Mouse (Mus musculus) adrenal gland, adult 18-20 months (tissue): ENCODE results near the gene Baz1a. TPM values are rescaled to one million over a fixed set of nuclear protein-coding genes. Genes with fewer than 3 reads are reported as not detected.
"Not testable (repeated sequence)": the region's sequence is repeated elsewhere in the genome, so short reads cannot be mapped to it uniquely, and the experiment has no call there.

ENCODE experiments used
- DNase-seq, 2 experiments: peaks; one replicate each; pipeline ENCODE4 v3.0.0; 2021 to 2022; ENCODE audit warnings: low spot score in 2 of 2
- total RNA-seq, 2 experiments: library from RNA; stranded (reverse); gene quantifications; 1 replicate in 1 of 2; 2 replicates in 1 of 2; pipeline ENCODE4 v1.2.3; 2021

The Baz1a gene
- total RNA-seq, 2 experiments from 2014 or later, result 22.8 to 23.0 TPM

DNA sequence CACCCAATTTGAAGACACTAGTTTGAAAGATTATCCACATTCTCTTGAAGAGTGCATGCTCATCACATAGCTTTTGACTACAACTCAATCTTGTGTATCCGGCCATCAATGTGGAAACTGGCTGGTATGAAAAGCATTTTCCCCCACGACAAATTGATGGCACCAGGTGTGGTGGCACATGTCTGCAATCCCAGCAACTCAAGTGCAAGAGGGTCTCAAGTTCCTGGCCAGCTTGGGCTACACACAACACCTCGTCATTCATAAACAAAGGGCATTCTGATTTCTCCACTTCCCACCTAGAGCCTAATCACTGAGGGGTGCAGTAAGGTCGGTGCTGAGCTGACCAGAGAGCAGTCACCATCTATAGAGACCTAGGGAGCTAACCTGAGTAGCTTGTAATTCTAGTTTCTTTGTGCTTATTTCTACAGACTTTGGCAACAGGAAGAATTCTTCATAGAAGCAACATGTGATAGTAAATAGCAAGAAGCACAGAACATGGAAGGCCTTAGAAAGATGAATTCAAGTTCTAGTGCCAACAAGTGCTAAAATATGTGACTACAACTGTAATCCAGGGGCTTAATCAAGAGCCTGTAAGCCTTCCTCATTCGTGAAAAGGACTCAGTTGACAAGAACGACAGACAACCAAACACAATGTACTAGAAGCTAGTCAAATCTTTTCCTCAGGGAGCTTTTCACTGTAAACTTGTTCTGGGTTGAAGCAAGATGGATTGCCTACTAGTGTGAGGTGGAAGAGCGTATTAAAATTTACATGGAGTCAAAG, 31.0 kb downstream of the Baz1a start:
- DNase-seq, result no peak

DNA sequence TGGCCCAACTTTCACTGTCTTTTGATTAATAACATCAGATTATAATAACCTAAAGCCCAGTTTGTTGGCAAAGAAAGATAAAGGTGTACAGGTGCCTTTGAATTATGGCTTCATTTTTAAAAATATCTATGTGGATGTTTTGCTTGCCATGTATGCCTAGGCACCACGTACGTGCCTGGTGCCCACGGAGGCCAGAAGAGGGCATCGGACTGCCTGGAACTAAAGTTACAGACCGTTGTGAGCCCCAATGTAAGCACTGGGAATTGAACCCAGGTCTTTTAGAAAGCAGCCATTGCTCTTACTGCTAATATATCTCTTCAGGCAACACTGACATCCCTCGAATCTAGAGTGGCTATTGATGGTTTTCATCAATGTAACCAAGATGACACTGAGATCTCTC, 32.2 kb downstream of the Baz1a start:
- no peak for DNase-seq

DNA sequence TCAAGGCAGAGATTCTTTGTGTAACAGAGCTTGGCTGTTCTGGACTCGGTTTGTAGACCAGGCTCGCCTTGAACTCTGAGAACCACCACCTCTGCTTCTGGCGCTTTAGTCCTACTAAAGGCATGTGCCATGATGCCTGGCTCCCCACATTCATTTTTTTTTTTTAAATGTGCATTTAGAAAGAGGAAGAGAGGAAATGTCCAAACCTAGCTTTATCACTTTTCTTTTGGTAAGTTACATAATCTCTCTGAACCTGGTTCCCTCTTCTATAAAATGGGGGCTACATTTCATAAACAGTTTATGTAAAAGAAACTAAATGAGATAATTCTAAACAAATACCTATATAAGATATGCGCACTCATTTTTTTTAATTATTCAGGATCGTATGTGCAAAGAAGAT, 33.2 kb downstream of the Baz1a start:
- DNase-seq, result no peak

DNA sequence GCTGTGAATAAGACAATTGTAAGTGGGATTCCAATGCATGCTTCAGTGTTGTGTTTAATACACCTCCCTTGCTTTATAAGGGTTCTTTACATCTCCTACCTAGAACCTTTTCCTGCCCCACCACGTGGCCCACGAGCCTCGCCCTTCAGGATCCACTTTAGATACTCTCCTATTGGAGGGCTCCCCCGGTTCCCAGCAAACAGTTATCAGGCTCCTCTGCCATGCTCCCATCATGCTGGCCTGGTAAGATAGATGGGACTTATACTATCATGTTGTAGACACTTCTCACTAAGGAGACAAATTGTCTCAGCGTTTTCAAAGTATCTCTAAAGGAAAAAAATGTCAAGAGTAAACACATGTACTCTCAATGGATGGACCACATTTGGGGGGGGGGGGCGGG, 33.6 kb downstream of the Baz1a start:
- no peak for DNase-seq

DNA sequence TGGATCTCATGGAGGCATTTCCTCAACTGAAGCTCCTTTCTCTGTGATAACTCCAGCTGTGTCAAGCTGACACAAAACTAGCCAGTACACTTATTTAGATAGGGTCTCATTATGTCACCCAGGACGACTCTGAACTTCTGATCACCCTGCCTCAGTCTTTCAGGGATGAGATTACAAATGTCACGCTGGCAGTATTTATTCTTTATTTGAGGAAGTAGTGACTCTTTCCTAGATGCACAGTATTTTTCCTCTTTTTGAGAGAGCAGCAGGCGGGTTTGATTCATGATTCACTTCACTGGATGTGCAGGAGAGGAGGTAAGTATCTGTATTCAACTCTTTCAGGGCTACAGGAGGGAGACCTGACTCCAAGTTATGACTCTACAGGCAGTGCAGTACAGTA, 45.1 kb downstream of the Baz1a start:
- DNase-seq, result no peak

DNA sequence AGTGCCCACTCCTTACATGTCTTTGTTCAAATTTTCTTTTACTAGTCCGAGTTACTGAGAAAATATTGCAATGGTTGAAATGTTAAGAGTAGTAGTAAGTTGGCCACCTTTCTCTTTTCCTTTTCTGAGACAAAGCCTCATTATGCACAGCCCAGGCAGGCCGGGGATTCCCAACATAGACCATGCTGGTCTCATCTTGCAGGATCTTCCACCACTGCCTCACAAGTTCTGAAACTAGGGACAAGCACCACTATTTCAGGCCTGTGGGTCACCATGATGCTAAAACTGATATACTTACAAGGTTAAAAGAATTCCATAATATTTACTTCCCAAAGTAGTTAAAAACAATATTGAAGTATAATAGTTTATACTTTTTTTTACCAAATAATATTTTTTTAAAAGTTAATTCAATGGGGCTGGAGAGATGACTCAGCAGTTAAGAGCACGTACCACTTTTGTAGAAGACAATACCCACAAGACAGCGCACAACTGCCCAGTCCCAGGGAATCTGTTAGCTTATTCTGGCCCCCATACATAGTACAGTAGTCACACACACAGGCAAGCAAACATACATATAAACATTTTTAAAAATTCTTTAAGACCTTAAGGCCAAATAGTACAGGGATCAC, 48.5 kb downstream of the Baz1a start:
- no peak for DNase-seq

DNA sequence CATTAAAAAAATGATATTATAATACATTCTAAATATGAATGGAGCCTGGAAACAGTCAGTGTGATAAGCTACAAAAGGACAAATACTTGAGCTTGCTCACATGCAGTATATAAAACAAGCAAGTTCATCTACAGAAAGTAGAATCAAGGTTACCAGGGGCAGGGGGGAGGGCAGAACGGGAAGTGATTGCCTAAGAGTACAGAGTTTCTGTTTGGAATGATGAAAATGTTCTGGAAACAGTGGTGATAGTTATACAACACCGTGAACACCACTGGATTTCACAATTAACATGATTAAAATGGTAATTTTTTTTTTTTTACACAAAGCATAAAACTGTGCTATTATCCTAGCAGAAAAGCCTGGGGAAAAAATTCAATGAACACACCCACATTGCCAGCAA, 54.6 kb downstream of the Baz1a start:
- DNase-seq, result no peak

DNA sequence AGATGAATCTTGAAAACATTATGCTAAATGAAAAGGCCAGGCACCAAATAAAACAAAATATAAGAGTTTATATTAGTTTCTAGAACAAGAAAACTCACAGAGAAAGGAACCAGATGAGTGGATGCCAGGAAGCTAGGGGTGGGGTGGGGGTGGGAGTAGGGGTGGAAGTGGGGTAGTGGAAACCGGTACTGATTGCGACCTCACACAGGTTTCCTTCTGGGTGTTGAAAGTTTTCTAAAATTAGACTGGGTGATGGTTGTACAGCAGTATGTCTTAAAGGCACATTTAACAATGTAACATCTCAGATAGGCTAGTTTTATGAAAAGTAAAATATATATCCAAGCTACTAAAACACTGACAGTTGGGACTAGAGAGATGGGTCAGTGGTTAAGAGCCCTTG, 57.2 kb downstream of the Baz1a start:
- no peak for DNase-seq

DNA sequence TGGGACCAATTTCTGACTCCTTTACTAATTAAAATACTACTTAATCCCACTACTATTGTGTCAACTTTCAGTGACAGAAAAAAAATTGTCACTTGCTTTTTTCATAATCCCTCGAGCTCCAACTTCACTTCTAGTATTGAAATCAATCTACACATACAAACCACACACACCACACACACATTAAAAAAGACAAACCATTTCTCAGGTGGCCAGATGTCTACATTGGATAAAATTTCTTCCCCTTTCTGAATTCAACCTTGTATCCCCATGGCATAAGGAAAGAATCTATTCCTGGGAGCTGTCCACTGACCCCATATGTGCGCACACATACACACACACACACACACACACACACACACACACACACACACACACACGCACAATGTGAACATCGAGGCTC, 57.7 kb downstream of the Baz1a start:
- DNase-seq, result no peak

DNA sequence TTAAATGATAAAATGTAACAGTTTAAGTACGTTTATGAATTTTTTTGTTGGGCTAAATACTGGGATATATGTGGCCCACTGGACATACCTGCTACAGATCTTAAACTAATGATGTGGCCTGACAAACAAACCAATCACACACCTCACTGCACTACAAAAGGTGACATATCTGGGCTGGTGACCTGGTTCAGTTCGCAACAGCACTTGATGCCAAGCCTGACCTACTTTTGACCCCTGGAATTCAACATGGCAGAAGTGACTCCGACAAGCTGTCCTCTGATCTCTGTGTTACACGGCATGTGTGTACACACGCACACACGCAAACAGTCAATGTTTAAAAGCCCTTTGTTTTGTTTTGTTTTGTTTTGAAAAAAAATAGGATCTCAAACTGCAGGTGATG, 68.0 kb downstream of the Baz1a start:
- no peak for DNase-seq

DNA sequence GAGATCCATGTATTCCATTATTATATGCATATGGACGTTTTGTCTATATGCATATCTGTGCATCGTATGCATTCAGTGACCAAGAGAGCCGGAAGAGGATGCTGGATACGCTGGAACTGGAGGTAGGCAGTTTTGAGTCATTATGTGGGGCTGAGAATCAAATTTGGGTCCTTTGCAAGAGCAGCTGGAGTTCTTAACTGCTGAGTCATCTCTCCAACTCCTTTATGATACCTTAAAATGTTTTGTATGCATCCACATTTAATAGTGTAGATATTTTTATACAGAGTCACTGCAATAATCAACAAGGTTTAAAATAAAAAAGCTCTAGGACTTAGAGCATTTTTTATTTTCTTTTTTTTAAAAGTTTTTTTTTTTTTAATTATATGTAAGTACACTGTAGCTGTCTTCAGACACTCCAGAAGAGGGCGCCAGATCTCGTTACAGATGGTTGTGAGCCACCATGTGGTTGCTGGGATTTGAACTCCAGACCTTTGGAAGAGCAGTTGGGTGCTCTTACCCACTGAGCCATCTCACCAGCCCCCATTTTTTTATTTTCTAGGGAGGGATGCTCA, 71.5 kb downstream of the Baz1a start:
- DNase-seq, result not testable (repeated sequence)

DNA sequence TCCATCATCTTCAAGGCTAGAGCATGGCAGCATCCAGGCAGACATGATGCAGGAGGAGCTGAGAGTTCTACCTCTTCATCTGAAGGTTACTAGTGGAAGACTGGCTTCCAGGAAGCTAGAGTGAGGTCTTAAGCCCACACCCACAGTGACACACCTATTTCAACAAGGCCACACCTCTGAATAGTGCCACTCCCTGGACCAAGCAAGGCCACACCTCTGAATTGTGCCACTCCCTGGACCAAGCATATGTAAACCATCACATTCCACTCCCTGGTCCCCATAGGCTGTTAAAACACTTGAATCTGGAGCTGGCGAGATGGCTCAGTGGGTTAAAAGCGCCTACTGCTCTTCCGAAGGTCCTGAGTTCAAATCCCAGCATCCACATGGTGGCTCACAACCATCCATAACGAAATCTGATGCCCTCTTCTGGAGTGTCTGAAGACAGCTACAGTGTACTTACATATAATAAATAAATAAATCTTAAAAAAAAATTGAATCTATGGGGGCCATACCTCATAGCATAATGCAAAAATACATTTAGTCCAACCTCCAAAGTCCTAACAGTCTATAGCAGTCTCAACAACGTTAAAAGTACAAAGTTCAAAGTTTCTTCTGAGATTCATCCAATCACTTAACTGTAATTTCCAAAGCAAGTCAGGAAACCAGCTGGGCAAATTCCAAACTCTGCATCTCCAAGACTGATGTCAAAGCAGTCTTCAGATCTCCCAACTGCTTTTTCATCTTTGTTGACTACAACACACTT, 76.4 kb downstream of the Baz1a start:
- not testable (repeated sequence) for DNase-seq

DNA sequence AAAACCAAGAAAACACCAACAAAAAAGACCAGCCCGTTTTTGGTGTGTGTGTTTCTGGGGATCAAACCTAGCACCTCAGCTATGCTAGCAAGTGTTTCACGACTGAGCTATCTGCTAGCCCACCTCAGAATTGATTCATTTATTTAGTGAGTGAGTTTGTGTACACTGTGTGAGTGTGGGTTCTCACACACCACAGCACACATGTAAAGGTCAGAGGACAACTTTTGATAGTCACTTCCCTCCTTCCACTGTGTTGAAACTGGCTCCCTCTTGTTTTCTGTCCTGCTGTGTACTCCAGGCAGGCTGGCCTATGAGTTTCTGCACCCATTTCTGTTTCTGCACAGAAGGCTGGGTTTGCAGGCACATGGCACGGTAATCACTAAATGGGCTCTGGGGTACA, 103.8 kb downstream of the Baz1a start:
- no peak for DNase-seq

DNA sequence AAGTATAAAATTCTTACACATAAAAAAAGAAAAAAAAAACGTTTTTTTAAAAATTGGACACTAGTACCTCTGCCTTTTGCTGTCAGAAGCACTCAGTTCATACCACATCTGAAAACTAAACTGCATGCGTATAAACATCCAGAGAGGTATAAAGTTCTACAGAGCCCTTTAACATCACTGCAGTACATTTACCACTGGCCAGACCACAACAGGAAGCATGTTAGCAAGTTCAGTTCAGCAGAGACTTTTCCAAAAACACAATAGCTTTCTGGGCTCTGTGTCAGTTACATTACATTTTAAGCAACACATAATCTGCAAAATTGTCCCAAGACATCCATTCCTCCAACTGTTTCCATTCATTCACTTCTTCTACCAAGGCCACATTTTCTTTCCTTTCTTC, 121.6 kb downstream of the Baz1a start:
- DNase-seq, result not testable (repeated sequence)

DNA sequence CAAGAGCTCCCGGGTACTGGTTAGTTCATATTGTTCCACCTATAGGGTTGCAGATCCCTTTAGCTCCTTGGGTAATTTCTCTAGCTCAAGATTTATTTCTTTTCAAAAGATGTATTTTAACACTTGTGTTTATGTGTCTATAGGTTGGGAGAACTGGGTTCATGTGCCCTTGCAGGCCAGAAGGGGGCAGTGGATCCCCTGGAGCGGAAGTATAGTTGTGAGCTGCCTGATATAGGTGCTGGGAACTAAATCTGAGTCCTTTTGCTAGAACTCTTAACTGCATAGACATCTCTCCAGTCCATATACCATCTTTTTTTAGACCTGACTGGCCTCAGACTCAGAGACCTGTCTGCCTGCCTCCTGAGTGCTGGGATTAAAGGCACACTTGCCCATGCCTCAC, 123.7 kb downstream of the Baz1a start:
- DNase-seq, result no peak

DNA sequence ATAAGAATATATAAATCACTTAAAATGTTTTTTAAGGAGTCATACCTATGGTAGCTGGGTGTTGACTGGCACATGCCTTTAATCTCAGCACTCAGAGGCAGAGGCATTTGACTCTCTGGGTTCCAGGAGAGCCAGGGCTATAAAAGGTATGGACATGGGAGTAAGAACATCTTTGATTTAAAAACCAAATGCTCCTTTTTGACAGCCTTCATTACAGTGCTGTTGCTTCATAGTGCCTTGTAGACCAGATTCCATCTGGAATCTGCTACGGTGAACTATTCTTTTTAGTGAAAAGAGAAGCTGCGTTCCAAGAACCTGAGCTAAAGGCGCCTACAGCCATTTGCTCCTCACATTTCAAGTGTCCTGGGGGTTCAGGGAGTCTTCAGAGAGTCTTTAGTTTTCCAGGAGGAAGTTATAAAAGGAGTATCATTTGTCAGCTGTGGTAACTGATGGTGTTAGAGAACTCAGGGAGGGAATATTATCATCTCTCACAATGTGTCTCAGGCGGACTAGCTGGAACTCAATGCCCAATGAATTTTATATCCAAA, 126.5 kb downstream of the Baz1a start:
- DNase-seq, result no peak

DNA sequence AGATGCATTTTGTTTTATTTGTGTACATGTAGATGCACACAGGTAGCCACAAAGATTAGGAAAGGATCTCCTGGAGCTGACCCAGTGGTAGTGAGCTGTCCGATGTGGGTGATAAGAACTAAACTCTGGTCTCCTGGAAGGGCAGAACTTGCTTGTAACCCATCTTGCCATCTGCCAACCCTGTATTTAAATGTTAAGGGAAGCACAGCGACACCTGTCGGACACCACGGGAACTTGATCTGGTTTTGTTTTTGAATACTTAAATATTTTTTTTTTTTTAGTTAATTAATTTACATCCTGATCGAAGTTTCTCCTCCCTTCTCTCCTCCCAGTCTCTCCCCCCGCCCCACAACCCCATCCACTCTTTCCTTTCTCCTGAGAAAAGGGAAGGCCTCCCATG, 134.5 kb downstream of the Baz1a start:
- DNase-seq, result peak; percentile 51 to 65

DNA sequence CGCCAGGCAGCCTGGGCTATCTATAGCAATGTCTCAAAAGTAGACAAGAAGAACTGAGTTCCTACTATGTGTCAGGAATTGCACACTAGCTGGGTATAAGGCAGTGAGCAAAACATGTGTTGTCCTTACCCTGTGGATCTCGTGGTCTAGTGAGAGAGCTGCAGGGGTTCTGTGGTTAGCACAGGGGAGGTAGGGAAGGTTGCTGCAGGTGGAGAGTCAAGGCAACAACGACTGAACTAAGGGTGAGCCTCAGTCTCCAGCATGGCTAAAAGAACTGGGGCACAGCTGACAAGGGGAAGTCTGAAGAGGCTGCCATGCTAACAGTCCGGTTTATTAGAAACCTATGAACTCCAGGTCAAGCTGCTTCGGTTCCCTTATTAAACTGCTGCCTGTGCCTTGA, 134.9 kb downstream of the Baz1a start:
- no peak for DNase-seq

DNA sequence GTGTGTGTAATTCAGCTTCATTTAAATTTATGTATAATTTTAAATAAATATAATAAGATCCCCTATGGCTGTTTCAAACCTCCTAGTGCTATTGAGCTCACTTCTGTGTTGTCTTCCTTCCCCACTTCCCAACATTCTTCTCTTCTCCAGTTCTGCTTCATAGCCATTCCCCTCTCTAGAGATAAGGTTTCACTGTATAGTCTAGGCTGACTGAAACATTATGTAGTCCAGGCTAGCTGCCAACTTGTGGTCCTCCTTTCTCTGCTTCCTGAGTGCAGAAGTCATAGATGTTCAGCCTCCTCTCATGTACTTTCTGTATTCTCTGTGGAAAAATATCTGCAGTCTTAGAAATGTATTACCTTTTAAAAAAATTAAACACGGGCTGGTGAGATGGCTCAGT, 136.3 kb downstream of the Baz1a start:
- DNase-seq, result no peak

DNA sequence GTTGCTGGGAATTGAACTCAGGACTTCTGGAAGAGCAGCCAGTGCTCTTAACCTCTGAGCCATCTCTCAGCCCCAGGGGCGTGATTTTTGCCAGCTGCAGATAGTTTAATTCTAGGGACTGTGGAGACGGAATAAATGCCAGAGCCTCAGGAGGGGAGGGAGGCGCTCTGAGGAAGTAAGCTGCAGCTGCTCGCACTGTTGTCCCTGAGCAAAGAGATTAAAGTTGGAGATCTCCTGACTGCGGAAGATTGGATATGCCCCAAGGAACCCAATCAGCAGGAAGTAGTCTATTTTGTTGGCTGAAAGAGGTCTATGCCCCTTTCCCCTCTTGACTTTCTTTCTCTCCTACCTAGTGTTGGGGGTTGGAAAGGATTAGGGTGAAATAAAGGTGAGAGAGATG, 137.3 kb downstream of the Baz1a start:
- DNase-seq, result no peak

DNA sequence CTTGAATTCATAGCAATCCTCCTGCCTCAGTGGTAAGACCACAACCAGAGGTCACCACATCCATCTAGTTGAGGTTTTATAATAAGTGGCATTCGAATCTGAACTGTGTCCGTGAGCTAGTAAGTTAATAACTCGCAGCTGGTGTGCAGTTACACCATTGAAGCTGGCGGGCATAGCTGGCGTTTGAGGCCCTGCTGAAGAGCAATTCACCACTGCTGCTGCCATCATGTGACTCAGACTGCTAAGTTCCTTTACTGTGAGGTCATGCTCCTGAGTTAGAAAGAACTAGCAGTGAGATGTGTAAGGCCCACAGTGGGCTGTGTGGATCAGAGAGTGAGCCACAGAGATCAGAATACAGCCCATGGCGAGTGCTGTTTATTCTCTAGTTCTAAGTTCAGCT, 139.4 kb downstream of the Baz1a start:
- no peak for DNase-seq
